Mouse (Mus musculus) cerebellum, adult 18-20 months (tissue): ENCODE data around the gene Prdm11.

Source experiments
- DNase-seq, 2 experiments: peaks; one replicate each; pipeline ENCODE4 v3.0.0; 2021

The Prdm11 gene

GRCm38 (mm10) chr2:92964345-92964744 is 81.6 kb downstream of the Prdm11 start:
- DNase-seq, result no peak

- no peak for DNase-seq
Measured at GRCm38 (mm10) chr2:92958640-92959039, 87.3 kb downstream of the Prdm11 start.

GRCm38 (mm10) chr2:92956943-92957342 is 89.0 kb downstream of the Prdm11 start:
- DNase-seq, result no peak

- DNase-seq, result peak; percentile 88 to 92
Measured at GRCm38 (mm10) chr2:92954404-92955114, 91.4 kb downstream of the Prdm11 start.

- peak; percentile 81 to 82 for DNase-seq
Measured at GRCm38 (mm10) chr2:92953450-92953849, 92.5 kb downstream of the Prdm11 start.

GRCm38 (mm10) chr2:92949518-92949917 is 96.4 kb downstream of the Prdm11 start:
- DNase-seq, result peak in 1 of 2 experiments; percentile 30

- DNase-seq, result peak in 1 of 2 experiments; percentile 24
Measured at GRCm38 (mm10) chr2:92948699-92949300, 97.2 kb downstream of the Prdm11 start.

- DNase-seq, result peak in 1 of 2 experiments; percentile 26
Measured at GRCm38 (mm10) chr2:92947981-92948698, 97.8 kb downstream of the Prdm11 start.

- DNase-seq, result peak in 1 of 2 experiments; percentile 9
Measured at GRCm38 (mm10) chr2:92945824-92946598, 100.0 kb downstream of the Prdm11 start.

- DNase-seq, result no peak
Measured at GRCm38 (mm10) chr2:92945125-92945746, 100.7 kb downstream of the Prdm11 start.

GRCm38 (mm10) chr2:92944356-92944755 is 101.6 kb downstream of the Prdm11 start:
- DNase-seq, result no peak

- DNase-seq, result no peak
Measured at GRCm38 (mm10) chr2:92943406-92943805, 102.6 kb downstream of the Prdm11 start.

GRCm38 (mm10) chr2:92941463-92941862 is 104.5 kb downstream of the Prdm11 start:
- DNase-seq, result peak; percentile 58 to 65

- no peak for DNase-seq
Measured at GRCm38 (mm10) chr2:92940963-92941362, 105.0 kb downstream of the Prdm11 start.

- DNase-seq, result peak in 1 of 2 experiments; percentile 50
Measured at GRCm38 (mm10) chr2:92938827-92939226, 107.1 kb downstream of the Prdm11 start.

GRCm38 (mm10) chr2:92938063-92938462 is 107.9 kb downstream of the Prdm11 start:
- DNase-seq, result no peak

GRCm38 (mm10) chr2:92935483-92935882 is 110.5 kb downstream of the Prdm11 start:
- peak; percentile 93 to 97 for DNase-seq

- DNase-seq, result peak in 1 of 2 experiments; percentile 49
Measured at GRCm38 (mm10) chr2:92934312-92934982, 111.5 kb downstream of the Prdm11 start.

- no peak for DNase-seq
Measured at GRCm38 (mm10) chr2:92933379-92933778, 112.6 kb downstream of the Prdm11 start.

- DNase-seq, result no peak
Measured at GRCm38 (mm10) chr2:92931061-92931460, 114.9 kb downstream of the Prdm11 start.

- no peak for DNase-seq
Measured at GRCm38 (mm10) chr2:92929696-92930095, 116.3 kb downstream of the Prdm11 start.
